ENCODE assay signal across 14 mouse cellular contexts in the genomic region with DNA sequence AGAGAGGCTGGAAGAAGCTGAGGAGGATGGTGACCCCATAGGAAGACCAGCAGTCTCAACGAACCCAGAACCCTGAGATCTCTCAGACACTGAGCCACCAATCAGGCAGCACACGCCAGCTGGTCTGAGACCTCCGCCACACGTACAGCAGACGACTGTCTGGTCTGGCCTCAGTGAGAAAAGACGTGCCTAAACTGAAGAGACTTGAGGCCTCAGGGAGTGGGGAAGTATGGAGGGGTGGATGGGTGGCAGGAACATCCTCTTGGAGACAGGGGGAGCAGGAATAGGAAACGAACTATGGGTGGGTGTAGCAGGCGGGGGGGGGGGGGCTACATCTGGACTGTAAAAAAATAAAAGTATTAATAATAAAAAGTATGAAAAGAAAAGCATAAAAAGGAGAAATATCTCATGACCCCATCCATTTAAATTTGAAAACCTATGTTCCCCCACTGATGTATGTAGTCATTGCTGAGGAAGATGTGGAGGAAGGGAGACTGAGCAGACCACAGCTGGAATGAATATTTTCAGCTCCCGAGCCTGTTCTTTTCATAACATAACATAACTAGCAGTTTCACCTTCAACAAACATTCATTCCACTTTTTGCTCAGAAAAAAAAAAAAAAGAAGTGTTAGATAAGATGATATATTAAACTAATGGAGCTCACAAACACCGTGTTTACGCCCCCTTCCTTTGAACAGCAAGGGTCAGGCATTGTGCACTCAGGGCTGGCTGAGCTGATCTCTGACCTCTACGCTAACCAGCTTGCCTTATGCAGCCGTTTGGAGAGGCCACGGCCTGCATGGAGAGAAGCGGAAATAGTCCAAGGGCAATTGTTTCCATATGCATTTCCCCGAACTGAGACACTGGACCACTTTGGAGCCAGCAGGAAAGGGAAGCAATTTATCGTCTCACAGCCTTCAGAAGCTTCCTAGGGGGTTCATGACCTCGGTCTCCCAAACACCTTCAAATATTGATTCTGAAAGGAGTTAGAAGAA.
DNase-seq lines count a peak whose midpoint lies in the region; ATAC-seq and TF ChIP-seq lines count a peak whose summit lies in the region.
"Had no signal": no experiment of that assay in that cellular context is flagged by ENCODE, and none has a peak within 500 bp of the region (broad histone marks: within the 10 kb centered on the region; RNA-seq: fewer than 3 reads in every experiment).

No protein-coding gene starts in this region.

- no peak overlapping the region for H3K4me3 ChIP-seq in liver, adult 2 months (ENCODE audit: insufficient read depth, low read depth, low read length)
- H3K4me3 ChIP-seq in liver, postnatal 0 days (ENCODE audit: low read depth, low read length) = no peak overlapping the region
- H3K4me3 ChIP-seq in embryonic facial prominence, embryonic 11.5 days (ENCODE audit: low read depth, low read length) = no peak overlapping the region
- H3K4me3 ChIP-seq: heart, embryonic 13.5 days; layer of hippocampus, adult 2 months had no signal

- 57% methylated on average over 18 of the region's 18 CpGs for WGBS in liver, adult 2 months
- 49% methylated on average over 18 of the region's 18 CpGs for WGBS in liver, postnatal 0 days (ENCODE audit: insufficient replicate concordance)
- WGBS in embryonic facial prominence, embryonic 11.5 days = 18% methylated on average over 18 of the region's 18 CpGs

- ATAC-seq in liver, postnatal 0 days = no peak; the same call in 1 of the 2 replicates
- peak; percentile 91 for ATAC-seq in embryonic facial prominence, embryonic 11.5 days (replicated peaks; ENCODE audit: insufficient number of reproducible peaks, low FRiP score, low TSS enrichment, low read depth)
- no peak for ATAC-seq in granulocyte monocyte progenitor cell, adult 5-6 weeks (replicated peaks; ENCODE audit: poor library complexity, severe bottlenecking)
- ATAC-seq: activated CD4-positive, CD25-positive, alpha-beta regulatory T cell, adult 4 months; CD4-positive, CD25-positive, alpha-beta regulatory T cell, adult 4 months had no signal

- H3K79me2 ChIP-seq in liver, adult 2 months (ENCODE audit: control insufficient read depth, insufficient read depth, low read length) = no peaks in the 10 kb centered on the region

- no peaks in the 10 kb centered on the region for H3K36me3 ChIP-seq in liver, adult 2 months (ENCODE audit: control insufficient read depth, insufficient read depth, low read length)
- H3K36me3 ChIP-seq in liver, postnatal 0 days (replicated peaks; ENCODE audit: insufficient read depth, low read length) = no peaks in the 10 kb centered on the region
- no peaks in the 10 kb centered on the region for H3K36me3 ChIP-seq in embryonic facial prominence, embryonic 11.5 days (replicated peaks; ENCODE audit: control insufficient read depth, insufficient read depth, low read depth, low read length)
- H3K36me3 ChIP-seq: heart, embryonic 13.5 days had no signal

- no peak overlapping the region for H3K4me2 ChIP-seq in liver, postnatal 0 days (ENCODE audit: low read depth, low read length)
- H3K4me2 ChIP-seq in embryonic facial prominence, embryonic 11.5 days (ENCODE audit: low read depth, low read length) = no peak overlapping the region
- H3K4me2 ChIP-seq: heart, embryonic 13.5 days had no signal

- no peaks in the 10 kb centered on the region for H3K4me1 ChIP-seq in liver, adult 2 months (ENCODE audit: control insufficient read depth, insufficient read depth, low read length)
- H3K4me1 ChIP-seq in liver, postnatal 0 days (ENCODE audit: insufficient read depth) = no peaks in the 10 kb centered on the region
- 0 out of 2 replicates have a peak, but pooled peaks cover 2% of the 10 kb centered on the region for H3K4me1 ChIP-seq in embryonic facial prominence, embryonic 11.5 days (ENCODE audit: control insufficient read depth, insufficient read depth, low read length)

- H3K27ac ChIP-seq in liver, adult 2 months (replicated peaks; ENCODE audit: insufficient read depth, low read depth, low read length) = no peak overlapping the region
- no peak overlapping the region for H3K27ac ChIP-seq in liver, postnatal 0 days (ENCODE audit: low read depth)
- H3K27ac ChIP-seq in embryonic facial prominence, embryonic 11.5 days (replicated peaks; ENCODE audit: low read depth, low read length) = peak overlapping the region; percentile 76
- H3K27ac ChIP-seq: heart, embryonic 13.5 days; layer of hippocampus, adult 2 months had no signal

- no peaks in the 10 kb centered on the region for H3K9me3 ChIP-seq in liver, postnatal 0 days (ENCODE audit: low read length)
- H3K9me3 ChIP-seq in embryonic facial prominence, embryonic 11.5 days (replicated peaks; ENCODE audit: control insufficient read depth, low read length) = no peaks in the 10 kb centered on the region
- H3K9me3 ChIP-seq: heart, embryonic 13.5 days had no signal

- no peak for TF ChIP-seq EP300 in liver, postnatal 0 days (IDR thresholded peaks at IDR 0.05; ENCODE audit: low read depth)

- H3K27me3 ChIP-seq in liver, adult 2 months (ENCODE audit: control insufficient read depth, insufficient read depth, low read length) = no peaks in the 10 kb centered on the region
- no peaks in the 10 kb centered on the region for H3K27me3 ChIP-seq in liver, postnatal 0 days (ENCODE audit: insufficient read depth, low read length)
- no peaks in the 10 kb centered on the region for H3K27me3 ChIP-seq in embryonic facial prominence, embryonic 11.5 days (ENCODE audit: control insufficient read depth, insufficient read depth, low read length)
- H3K27me3 ChIP-seq: heart, embryonic 13.5 days had no signal

- peak; percentile 14 for DNase-seq in liver, adult 2 months (ENCODE audit: extremely low read depth, low read depth, low spot score)
- DNase-seq in liver, postnatal 0 days = no peak
- DNase-seq in embryonic facial prominence, embryonic 11.5 days (ENCODE audit: low spot score) = peak; percentile 89
- DNase-seq in kidney, postnatal 36 days = peak; percentile 46 to 68
- DNase-seq in lung, postnatal 25 days (ENCODE audit: low spot score) = peak; percentile 27
- DNase-seq in left cerebral cortex, adult 8-10 months (ENCODE audit: low spot score in 2 of 2) = no peak
- DNase-seq in cerebellum, postnatal 4 days (ENCODE audit: low spot score in 2 of 2) = no peak
- DNase-seq: cerebellum, postnatal 14 days; midbrain, embryonic 14.5 days had no signal

- H3K9ac ChIP-seq in liver, adult 2 months (ENCODE audit: low read depth, low read length) = no peak overlapping the region
- no peak overlapping the region for H3K9ac ChIP-seq in liver, postnatal 0 days (replicated peaks)
- no peak overlapping the region for H3K9ac ChIP-seq in embryonic facial prominence, embryonic 11.5 days (replicated peaks; ENCODE audit: low read length)
- H3K9ac ChIP-seq: heart, embryonic 13.5 days had no signal

- no peak for TF ChIP-seq CTCF in liver, adult 2 months (IDR thresholded peaks at IDR 0.05; ENCODE audit: low read depth, low read length)
- no peak for TF ChIP-seq CTCF in liver, postnatal 0 days (IDR thresholded peaks at IDR 0.05; ENCODE audit: low read depth)

- no peak for TF ChIP-seq POLR2A in liver, adult 2 months (IDR thresholded peaks at IDR 0.05; ENCODE audit: extremely low read depth, insufficient read depth, low read length)

Comparison
In these comparisons a context has a peak if more than half of its experiments do, and no peak if none do; other contexts are left out.
1. DNase-seq: peak in liver, adult 2 months (single experiment), embryonic facial prominence, embryonic 11.5 days (single experiment), kidney, postnatal 36 days (2 of 2) and lung, postnatal 25 days (single experiment); none in liver, postnatal 0 days (single experiment), left cerebral cortex, adult 8-10 months (0 of 2) and cerebellum, postnatal 4 days (0 of 2).